Mouse (Mus musculus) brain, embryonic 14.5 days (tissue): ENCODE measurements at regions not wholly inside any gene's neighbourhood (a gene's known extent, or its start where the extent isn't known, plus 50 kb on each side); places are given as distances from the start of the nearest gene placed in this dataset.

Experiments
- CTCF ChIP-seq: fragments of 200-500 bp; IDR thresholded peaks from 2 replicates; pipeline ENCODE4 v1.5.1; 2012; ENCODE audit warnings: inconsistent platforms, mild to moderate bottlenecking, moderate library complexity, borderline replicate concordance; ENCODE audit not compliant: insufficient read depth, insufficient read length; ENCODE audit errors: extremely low read depth
- POLR2A ChIP-seq: fragments of 200-500 bp; IDR thresholded peaks from 2 replicates; pipeline ENCODE4 v1.6.1; 2012; ENCODE audit warnings: mild to moderate bottlenecking, inconsistent platforms, borderline replicate concordance; ENCODE audit not compliant: poor library complexity, insufficient read depth, insufficient read length, severe bottlenecking; ENCODE audit errors: extremely low read depth

DNA sequence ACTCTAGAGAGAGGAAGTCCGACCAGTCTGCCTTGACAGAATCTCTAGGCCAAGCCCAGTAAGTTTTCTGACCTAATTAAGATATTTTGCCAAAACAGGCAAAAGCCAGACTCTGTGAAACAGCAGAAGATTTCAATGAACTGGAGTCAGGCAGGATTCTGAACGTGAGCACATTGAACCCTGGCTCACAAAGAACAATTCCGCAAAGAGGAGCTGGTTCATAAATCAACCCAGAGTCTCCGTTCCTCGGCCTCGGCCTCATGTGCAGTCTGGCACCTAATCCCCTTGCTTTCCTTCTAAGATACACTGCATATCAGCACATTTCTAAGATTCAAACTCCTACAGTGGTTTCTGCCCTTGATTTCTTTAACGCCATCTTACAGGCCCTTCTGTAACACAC, 452.7 kb upstream of the Adamts9 start:
- no peak for TF ChIP-seq CTCF
- no peak for TF ChIP-seq POLR2A
